Mouse (Mus musculus) intestine, embryonic 14.5 days (tissue): ENCODE results near the gene Uxs1. TPM values are rescaled to one million over a fixed set of nuclear protein-coding genes. Genes with fewer than 3 reads are reported as not detected.

Source experiments
- ATAC-seq: fragments of 200-750 bp; cut with Nextera tagmentation; replicated peaks from 2 replicates; pipeline ENCODE4 v1.8.0; 2017; ENCODE audit warnings: low read depth, moderate number of reproducible peaks, moderate TSS enrichment, moderate library complexity; ENCODE audit not compliant: low FRiP score, low TSS enrichment
- DNase-seq: peaks from one replicate; pipeline ENCODE4 v3.0.0-alpha.2; 2018; ENCODE audit warnings: low spot score
- H3K27ac ChIP-seq: fragments of 300-500 bp; sonication (generic); 2 replicates; pipeline ENCODE4 v1.5.1; 2014; ENCODE audit warnings: low read depth, mild to moderate bottlenecking, control low read depth
- H3K27me3 ChIP-seq: fragments of 300-500 bp; sonication (generic); replicated peaks from 2 replicates; pipeline ENCODE4 v1.6.1; 2014; ENCODE audit warnings: low read length, control low read depth; ENCODE audit not compliant: control insufficient read depth, insufficient read depth
- H3K36me3 ChIP-seq: fragments of 300-500 bp; sonication (generic); 2 replicates; pipeline ENCODE4 v1.6.1; 2014; ENCODE audit warnings: low read length, control low read depth; ENCODE audit not compliant: control insufficient read depth, insufficient read depth
- H3K4me1 ChIP-seq: fragments of 300-500 bp; sonication (generic); replicated peaks from 2 replicates; pipeline ENCODE4 v1.6.1; 2014; ENCODE audit warnings: low read length, control low read depth, mixed read lengths; ENCODE audit not compliant: control insufficient read depth, insufficient read depth
- H3K4me2 ChIP-seq: fragments of 300-500 bp; sonication (generic); 2 replicates; pipeline ENCODE4 v1.6.1; 2014; ENCODE audit warnings: low read length
- H3K4me3 ChIP-seq: fragments of 300-500 bp; sonication (generic); 2 replicates; pipeline ENCODE4 v1.5.1; 2014; ENCODE audit warnings: low read depth, low read length, control low read depth, mixed read lengths
- H3K9ac ChIP-seq: fragments of 300-500 bp; sonication (generic); 2 replicates; pipeline ENCODE4 v1.6.1; 2014; ENCODE audit warnings: mild to moderate bottlenecking, low read length
- H3K9me3 ChIP-seq: fragments of 300-500 bp; sonication (generic); 2 replicates; pipeline ENCODE4 v1.6.1; 2016; ENCODE audit warnings: low read length, control low read depth; ENCODE audit not compliant: control insufficient read depth
- WGBS: fragments of 180-500 bp; shearing (Covaris S2); extraction: QIAGEN DNeasy Blood & Tissue Kit; methylation state at CpG from one replicate; pipeline ENCODE4 v1.1.7; 2014; 5-methylcytosine and 5-hydroxymethylcytosine counted together
- polyA plus RNA-seq: library from polyadenylated mRNA; unstranded; fragments of >200 nt; fragmentation: Nextera tagmentation; extraction: Ambion mirVana; gene quantifications from 2 replicates; pipeline ENCODE4 v1.2.1, GENCODE M21; 2014

Gene Uxs1
- polyA plus RNA-seq, 1 experiment from 2014 or later, result 16.3 TPM

- ATAC-seq (no peak), DNase-seq (no peak)
- H3K9ac ChIP-seq, result no peak overlapping the region
- H3K4me1 ChIP-seq, result no peaks in the 10 kb centered on the region
- H3K9me3 ChIP-seq, result no peaks in the 10 kb centered on the region
- H3K36me3 ChIP-seq, result no peaks in the 10 kb centered on the region
- no peak overlapping the region for H3K4me3 ChIP-seq
- 88% methylated on average over 2 of the region's 2 CpGs for WGBS
- no peak overlapping the region for H3K27ac ChIP-seq
- H3K4me2 ChIP-seq, result no peak overlapping the region
- no peaks in the 10 kb centered on the region for H3K27me3 ChIP-seq
These were observed 15.8 kb upstream of the Uxs1 start for GRCm38 (mm10) chr1:43843398-43843797.

DNA sequence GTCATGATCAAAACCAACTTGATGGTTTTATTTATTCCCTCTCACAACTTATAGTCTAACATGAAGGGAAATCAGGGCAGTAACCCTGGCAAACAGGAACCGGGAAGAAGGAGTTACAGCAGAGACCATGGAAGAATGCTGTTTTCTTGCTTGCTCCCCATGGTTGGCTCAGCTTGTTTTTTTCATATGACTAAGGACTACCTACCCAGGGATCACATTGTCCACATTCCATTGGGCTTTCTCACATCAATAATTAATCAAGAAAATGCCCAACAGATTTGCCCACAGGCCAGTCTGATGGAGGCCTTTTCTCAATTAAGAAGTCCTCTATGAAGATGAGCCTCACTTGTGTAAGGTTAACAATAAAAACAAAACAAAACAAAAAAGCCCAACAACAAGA lies 9.6 kb upstream of the Uxs1 start:
- Histone ChIP-seq H3K9me3 (no peaks in the 10 kb centered on the region), H3K36me3 (no peaks in the 10 kb centered on the region), H3K4me3 (no peak overlapping the region), H3K27ac (no peak overlapping the region), H3K4me2 (no peak overlapping the region), H3K4me1 (no peaks in the 10 kb centered on the region), H3K27me3 (no peaks in the 10 kb centered on the region), H3K9ac (no peak overlapping the region)
- ATAC-seq (no peak), DNase-seq (no peak)
- WGBS, result 97% methylated on average over 1 of the region's 1 CpGs

- ATAC-seq (no peak), DNase-seq (no peak)
- Histone ChIP-seq H3K4me1 (peaks cover 6% of the 10 kb centered on the region; the same call in 1 of the 2 replicates), H3K27ac (no peak overlapping the region), H3K4me2 (no peak overlapping the region), H3K9me3 (no peaks in the 10 kb centered on the region), H3K4me3 (no peak overlapping the region), H3K36me3 (no peaks in the 10 kb centered on the region), H3K9ac (no peak overlapping the region), H3K27me3 (no peaks in the 10 kb centered on the region)
- WGBS, result 40% methylated on average over 1 of the region's 1 CpGs
These were observed 2.5 kb upstream of the Uxs1 start for GRCm38 (mm10) chr1:43830096-43830495.

DNA sequence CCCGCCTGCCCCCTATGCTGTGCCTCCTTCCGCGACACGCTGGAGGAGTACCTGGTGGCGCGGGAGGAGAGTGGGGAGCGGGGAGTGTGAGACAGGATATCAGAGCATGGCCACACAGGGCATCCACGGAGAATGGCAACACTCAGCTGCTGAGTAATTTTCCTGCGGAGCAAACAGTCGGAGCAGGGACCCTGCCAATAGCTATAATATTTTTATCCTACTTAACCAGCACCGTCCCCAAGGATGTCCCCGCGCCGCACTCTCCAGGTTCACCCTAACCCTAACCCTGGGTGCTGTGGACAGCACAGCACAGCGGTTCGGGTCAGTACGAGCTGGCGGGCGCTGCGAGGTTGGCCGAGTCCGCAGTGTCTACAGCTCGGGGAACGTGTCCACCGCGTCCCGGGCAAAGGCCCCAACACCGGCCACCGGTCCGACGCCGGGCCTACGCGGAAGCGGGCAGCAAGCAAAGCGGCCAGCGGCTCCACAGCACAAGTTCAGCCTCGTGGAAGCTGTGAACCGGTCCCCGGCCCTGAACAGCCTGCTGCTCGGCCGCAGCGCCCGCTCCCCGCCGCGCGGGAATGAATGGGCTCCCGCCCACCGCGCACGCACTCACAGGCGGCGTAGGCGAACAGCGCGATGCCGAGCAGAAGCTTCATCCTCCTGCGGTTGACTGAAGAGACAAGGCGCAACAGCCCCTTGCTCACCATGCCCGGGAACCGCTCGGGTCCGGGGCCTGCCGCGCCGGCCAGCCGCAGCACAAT lies 418 bp downstream of the Uxs1 start:
- WGBS, result under 1% methylated on average over 68 of the region's 68 CpGs
- ATAC-seq, result peak; percentile 73
- no peak for DNase-seq
- peaks cover 6% of the 10 kb centered on the region; the same call in 1 of the 2 replicates for H3K4me1 ChIP-seq
- peak overlapping the region; percentile 79 for H3K9ac ChIP-seq
- H3K4me2 ChIP-seq, result peak overlapping the region; percentile 95
- no peaks in the 10 kb centered on the region for H3K9me3 ChIP-seq
- peak overlapping the region; percentile 83 for H3K27ac ChIP-seq
- H3K4me3 ChIP-seq, result peak overlapping the region; percentile 79
- no peaks in the 10 kb centered on the region for H3K36me3 ChIP-seq
- H3K27me3 ChIP-seq, result no peaks in the 10 kb centered on the region

- no peak for ATAC-seq
These were observed 985 bp downstream of the Uxs1 start for GRCm38 (mm10) chr1:43826628-43827001.

DNA sequence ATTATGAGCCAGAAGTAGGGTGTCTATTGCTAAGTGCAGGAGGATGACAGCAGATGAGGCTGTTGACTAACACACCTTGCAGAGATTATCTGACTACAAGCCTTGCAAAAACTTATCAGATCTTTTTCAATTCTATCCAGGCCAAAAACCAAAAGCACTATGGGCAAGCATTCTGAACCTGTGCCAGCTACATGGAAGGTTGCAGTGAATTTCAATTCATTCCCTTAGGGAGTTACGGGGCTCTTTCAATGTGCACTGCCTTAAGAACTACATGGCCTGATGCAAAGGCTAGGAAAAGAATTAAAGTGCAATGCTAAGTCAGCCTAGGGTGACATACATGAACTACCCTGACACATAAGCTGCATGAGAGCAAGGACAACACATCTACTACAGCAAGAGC lies 4.2 kb downstream of the Uxs1 start:
- DNase-seq (no peak), ATAC-seq (no peak)
- 98% methylated on average over 1 of the region's 1 CpGs for whole genome bisulfite sequencing
- peaks cover 6% of the 10 kb centered on the region; the same call in 1 of the 2 replicates for H3K4me1 ChIP-seq
- no peak overlapping the region for H3K9ac ChIP-seq
- H3K27me3 ChIP-seq, result no peaks in the 10 kb centered on the region
- H3K4me3 ChIP-seq, result no peak overlapping the region
- no peak overlapping the region for H3K4me2 ChIP-seq
- H3K27ac ChIP-seq, result no peak overlapping the region
- no peaks in the 10 kb centered on the region for H3K9me3 ChIP-seq
- H3K36me3 ChIP-seq, result no peaks in the 10 kb centered on the region

More at GRCm38 (mm10) chr1:43826628-43827001, 985 bp downstream of the Uxs1 start:
- no peaks in the 10 kb centered on the region for H3K9me3 ChIP-seq
- no peak for DNase-seq
- H3K27ac ChIP-seq, result peak overlapping the region; percentile 83
- peak overlapping the region; percentile 79 for H3K9ac ChIP-seq
- no peaks in the 10 kb centered on the region for H3K36me3 ChIP-seq
- no peaks in the 10 kb centered on the region for H3K27me3 ChIP-seq
- H3K4me3 ChIP-seq, result peak overlapping the region; percentile 79
- WGBS, result 0% methylated on average over 3 of the region's 3 CpGs
- H3K4me1 ChIP-seq, result peaks cover 6% of the 10 kb centered on the region; the same call in 1 of the 2 replicates
- H3K4me2 ChIP-seq, result peak overlapping the region; percentile 95

DNA sequence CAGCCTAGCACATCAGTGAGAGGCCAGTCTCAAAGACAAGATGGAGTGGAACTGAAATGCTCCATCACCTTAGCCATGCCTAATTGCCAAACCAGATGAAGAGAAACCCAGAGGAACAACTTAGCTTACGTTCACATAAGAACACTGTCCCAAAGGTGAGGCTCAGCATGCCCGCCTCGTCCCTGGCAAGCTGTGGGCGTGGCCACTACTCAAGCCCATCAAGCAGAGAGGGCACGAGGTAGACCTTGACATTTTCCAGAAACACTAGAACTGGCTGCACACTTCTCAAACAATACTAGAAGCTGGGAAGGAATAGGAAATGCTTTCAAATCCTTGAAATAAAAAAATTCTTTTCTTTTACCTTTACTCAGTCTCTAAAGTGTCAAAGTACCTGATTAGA lies 5.0 kb downstream of the Uxs1 start:
- 0 out of 2 replicates have a peak, but pooled peaks cover 6% of the 10 kb centered on the region for H3K4me1 ChIP-seq

GRCm38 (mm10) chr1:43821804-43822203 lies 5.8 kb downstream of the Uxs1 start:
- no peak for DNase-seq
- H3K9me3 ChIP-seq, result no peaks in the 10 kb centered on the region
- H3K36me3 ChIP-seq, result no peaks in the 10 kb centered on the region
- H3K4me2 ChIP-seq, result no peak overlapping the region
- H3K27me3 ChIP-seq, result no peaks in the 10 kb centered on the region
- WGBS, result 81% methylated on average over 1 of the region's 1 CpGs
- 0 out of 2 replicates have a peak, but pooled peaks cover 6% of the 10 kb centered on the region for H3K4me1 ChIP-seq
- no peak overlapping the region for H3K27ac ChIP-seq
- ATAC-seq, result no peak
- H3K9ac ChIP-seq, result no peak overlapping the region
- H3K4me3 ChIP-seq, result no peak overlapping the region

More for the DNA sequence above, 5.0 kb downstream of the Uxs1 start:
- Histone ChIP-seq H3K27me3 (no peaks in the 10 kb centered on the region), H3K4me3 (no peak overlapping the region), H3K36me3 (no peaks in the 10 kb centered on the region), H3K9ac (no peak overlapping the region), H3K27ac (no peak overlapping the region), H3K9me3 (no peaks in the 10 kb centered on the region), H3K4me2 (no peak overlapping the region)
- no peak for DNase-seq
- WGBS, result 56% methylated on average over 5 of the region's 5 CpGs
- no peak for ATAC-seq

GRCm38 (mm10) chr1:43820571-43820970 lies 7.0 kb downstream of the Uxs1 start:
- 59% methylated on average over 1 of the region's 1 CpGs for WGBS

More at GRCm38 (mm10) chr1:43820571-43820970, 7.0 kb downstream of the Uxs1 start:
- DNase-seq (no peak), ATAC-seq (no peak)
- H3K27ac ChIP-seq, result no peak overlapping the region
- no peak overlapping the region for H3K4me3 ChIP-seq
- 0 out of 2 replicates have a peak, but pooled peaks cover 2% of the 10 kb centered on the region for H3K4me1 ChIP-seq
- no peaks in the 10 kb centered on the region for H3K27me3 ChIP-seq
- no peak overlapping the region for H3K9ac ChIP-seq
- H3K36me3 ChIP-seq, result no peaks in the 10 kb centered on the region
- H3K4me2 ChIP-seq, result no peak overlapping the region
- no peaks in the 10 kb centered on the region for H3K9me3 ChIP-seq
